Mouse (Mus musculus) left cerebral cortex, adult 8-10 months (tissue): ENCODE data around the gene Kctd13. TPM values are rescaled to one million over a fixed set of nuclear protein-coding genes. Genes with fewer than 3 reads are reported as not detected.

Experiments
- DNase-seq, 2 experiments: peaks; one replicate each; pipeline ENCODE4 v3.0.0; 2022; ENCODE audit warnings: low spot score in 2 of 2
- total RNA-seq, 4 experiments: library from RNA; stranded (reverse); gene quantifications; 2 replicates each; pipeline ENCODE4 v1.2.4; 2022

Kctd13 gene
- total RNA-seq, 4 experiments from 2014 or later: 153 to 158 (median 156) TPM

GRCm38 (mm10) chr7:126941801-126942200, 13.1 kb downstream of the Kctd13 start:
- DNase-seq: no peak

- no peak for DNase-seq
These were observed 17.9 kb downstream of the Kctd13 start for GRCm38 (mm10) chr7:126946530-126946929.

- no peak for DNase-seq
These were observed 19.9 kb downstream of the Kctd13 start for GRCm38 (mm10) chr7:126948626-126949025.

- DNase-seq: peak; percentile 63 to 72
These were observed 20.7 kb downstream of the Kctd13 start, which contains the start of gene Asphd1 for GRCm38 (mm10) chr7:126949403-126949792. Asphd1 (minus strand) TSS chr7:126949582.

GRCm38 (mm10) chr7:126949793-126950646, 21.3 kb downstream of the Kctd13 start, which contains the start of gene Sez6l2:
Sez6l2 (plus strand) TSS chr7:126950563.
- peak; percentile 75 to 83 for DNase-seq

GRCm38 (mm10) chr7:126950647-126951615, 22.3 kb downstream of the Kctd13 start:
- peak in 1 of 2 experiments; percentile 52 for DNase-seq

GRCm38 (mm10) chr7:126951741-126952140, 23.1 kb downstream of the Kctd13 start:
- no peak for DNase-seq

- DNase-seq: no peak
These were observed 24.0 kb downstream of the Kctd13 start for GRCm38 (mm10) chr7:126952646-126953045.

GRCm38 (mm10) chr7:126955125-126955524, 26.4 kb downstream of the Kctd13 start:
- no peak for DNase-seq

- no peak for DNase-seq
These were observed 31.1 kb downstream of the Kctd13 start for GRCm38 (mm10) chr7:126959780-126960179.

GRCm38 (mm10) chr7:126961095-126961494, 32.4 kb downstream of the Kctd13 start:
- DNase-seq: no peak

GRCm38 (mm10) chr7:126961965-126962364, 33.3 kb downstream of the Kctd13 start:
- DNase-seq: no peak

GRCm38 (mm10) chr7:126963548-126964286, 35.0 kb downstream of the Kctd13 start:
- DNase-seq: no peak

- DNase-seq: no peak
These were observed 36.9 kb downstream of the Kctd13 start for GRCm38 (mm10) chr7:126965568-126965967.

GRCm38 (mm10) chr7:126967361-126967760, 38.7 kb downstream of the Kctd13 start:
- DNase-seq: no peak

GRCm38 (mm10) chr7:126975493-126975892, 46.8 kb downstream of the Kctd13 start:
- DNase-seq: no peak

- DNase-seq: no peak
These were observed 47.0 kb downstream of the Kctd13 start, which contains the start of gene Cdipt for GRCm38 (mm10) chr7:126975893-126975949. Cdipt (plus strand) TSS chr7:126975914.

- peak; percentile 89 to 91 for DNase-seq
These were observed 47.5 kb downstream of the Kctd13 start, which contains the start of gene Cdiptos for GRCm38 (mm10) chr7:126975950-126976866. Cdiptos (minus strand) TSS chr7:126976098.

- DNase-seq: no peak
These were observed 48.3 kb downstream of the Kctd13 start for GRCm38 (mm10) chr7:126976878-126977459.

- DNase-seq: no peak
These were observed 50.2 kb downstream of the Kctd13 start for GRCm38 (mm10) chr7:126978841-126979240.
